Mouse (Mus musculus) ZHBTc4 (cell line): ENCODE measurements around the gene Ptprg.
"Not testable (repeated sequence)": the region's sequence is repeated elsewhere in the genome, so short reads cannot be mapped to it uniquely, and the experiment has no call there.

ENCODE experiments used
- DNase-seq: peaks from one replicate; pipeline ENCODE4 v3.0.0-alpha.2; 2011; ENCODE audit warnings: low read depth, low spot score

Gene Ptprg

DNA sequence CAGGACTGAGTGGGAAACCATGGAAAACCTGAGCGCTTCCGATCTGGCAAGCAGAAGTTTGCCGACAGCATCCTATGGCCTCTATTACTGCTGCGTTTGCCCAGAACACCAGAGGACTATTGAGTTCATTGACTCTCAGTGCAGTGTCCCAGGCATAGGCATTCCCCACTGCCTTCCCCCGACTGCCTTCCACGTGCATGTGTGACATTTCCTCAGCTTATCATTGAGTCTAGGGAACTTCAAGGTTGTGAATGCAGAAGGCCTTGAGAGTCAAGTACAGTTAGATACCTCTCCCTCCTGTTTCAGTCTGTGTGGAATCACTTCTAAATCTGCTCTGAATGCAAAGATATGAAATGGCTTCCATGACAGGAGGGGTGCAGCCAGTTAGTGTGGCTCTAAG, 488.2 kb downstream of the Ptprg start:
- no peak for DNase-seq

DNA sequence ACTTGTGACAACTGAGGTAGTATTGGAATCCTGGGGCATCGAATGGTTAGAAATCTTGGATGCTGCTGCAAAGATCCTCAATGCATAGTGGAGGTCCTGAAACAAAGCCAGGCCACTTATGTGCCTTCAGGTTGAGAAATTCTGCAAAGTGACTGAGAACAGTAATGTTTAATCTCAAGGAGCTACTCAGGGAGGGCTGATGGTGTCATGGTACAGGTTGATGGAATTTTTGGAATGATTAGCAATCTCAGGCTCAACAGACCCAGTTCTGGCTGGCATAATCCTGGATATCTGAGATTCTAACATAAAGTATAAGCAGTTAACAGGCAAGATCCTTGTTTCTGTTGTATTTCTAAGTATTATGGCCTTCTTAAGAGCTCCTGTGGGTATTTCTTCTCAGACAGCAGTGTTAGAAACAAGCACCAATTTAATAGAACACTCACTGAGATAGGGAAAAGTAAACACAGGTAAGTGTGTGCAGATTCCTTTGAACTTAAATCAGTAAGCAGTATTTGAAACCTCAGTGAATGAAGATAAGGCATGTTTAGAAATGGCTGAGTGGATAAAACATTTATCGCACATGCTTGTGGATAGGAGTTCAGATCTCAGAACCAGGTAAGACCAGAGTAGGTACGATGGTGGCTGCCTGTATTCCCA, 493.0 kb downstream of the Ptprg start:
- no peak for DNase-seq

DNA sequence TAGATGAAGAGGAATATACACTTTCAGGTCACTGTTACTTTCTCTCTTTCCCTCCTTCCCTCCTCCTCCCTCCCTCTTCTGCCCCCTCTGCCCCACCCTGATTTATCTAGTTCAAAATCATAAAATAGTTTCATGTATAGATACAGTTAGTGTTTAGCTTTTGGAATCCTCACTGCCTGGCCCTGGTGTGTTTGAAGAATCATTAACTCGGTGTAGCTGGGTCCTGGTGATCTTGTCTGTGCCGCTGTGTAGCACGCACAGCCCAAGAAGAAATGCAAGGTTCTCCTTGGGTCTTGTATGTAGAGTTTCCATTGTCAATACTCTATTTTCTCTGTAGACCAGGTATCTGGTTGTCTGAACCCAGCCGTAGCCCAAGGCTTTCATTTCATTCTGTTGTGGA, 494.3 kb downstream of the Ptprg start:
- DNase-seq: no peak

DNA sequence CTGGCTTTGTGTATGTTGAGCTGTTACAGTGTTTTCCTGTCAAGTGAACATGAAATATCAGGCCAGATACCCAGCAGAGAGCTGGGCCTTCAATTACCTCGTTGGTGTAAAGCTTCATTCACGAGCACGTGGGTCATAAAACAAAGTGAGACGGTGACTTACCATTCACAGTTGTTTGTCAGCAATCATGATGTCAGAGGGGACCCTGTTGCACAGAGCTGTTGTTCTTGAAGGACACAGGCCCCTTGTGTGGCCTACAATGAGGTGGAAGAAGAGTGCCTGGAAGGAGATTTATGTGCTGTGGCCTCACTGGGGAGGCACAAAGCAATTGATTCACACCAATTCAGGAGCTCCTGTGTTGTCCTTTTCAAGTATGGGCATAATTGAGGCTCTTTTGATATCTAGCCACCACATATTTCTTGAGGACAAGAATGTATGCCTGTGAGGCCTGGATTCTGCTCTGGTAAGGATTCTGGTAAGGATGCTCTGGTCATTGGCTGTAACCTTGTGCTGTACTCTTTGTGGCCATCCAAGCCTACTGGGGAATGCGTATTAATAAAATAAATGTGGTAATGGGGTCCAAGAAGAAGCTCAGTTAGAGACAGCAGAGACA, 503.7 kb downstream of the Ptprg start:
- no peak for DNase-seq

DNA sequence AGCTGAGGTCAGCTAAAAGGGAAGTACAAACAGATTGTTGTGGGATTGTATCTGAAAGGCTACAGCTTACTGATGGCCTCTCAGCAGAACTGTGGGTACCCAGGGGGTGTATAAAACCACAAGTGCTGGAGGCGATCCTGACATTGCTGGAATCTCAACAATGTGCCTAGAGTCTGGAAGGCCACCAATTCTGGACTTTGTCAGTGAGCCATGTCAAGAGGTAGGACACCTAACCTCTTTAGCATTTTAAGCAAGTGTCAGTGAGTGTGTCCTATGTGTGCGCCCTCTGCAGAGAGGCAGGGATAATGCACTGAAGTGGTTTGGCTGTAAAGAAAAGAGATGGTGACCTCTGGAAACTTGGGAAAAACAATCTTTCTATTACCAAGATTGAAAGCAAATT, 504.5 kb downstream of the Ptprg start:
- DNase-seq: peak; percentile 40

DNA sequence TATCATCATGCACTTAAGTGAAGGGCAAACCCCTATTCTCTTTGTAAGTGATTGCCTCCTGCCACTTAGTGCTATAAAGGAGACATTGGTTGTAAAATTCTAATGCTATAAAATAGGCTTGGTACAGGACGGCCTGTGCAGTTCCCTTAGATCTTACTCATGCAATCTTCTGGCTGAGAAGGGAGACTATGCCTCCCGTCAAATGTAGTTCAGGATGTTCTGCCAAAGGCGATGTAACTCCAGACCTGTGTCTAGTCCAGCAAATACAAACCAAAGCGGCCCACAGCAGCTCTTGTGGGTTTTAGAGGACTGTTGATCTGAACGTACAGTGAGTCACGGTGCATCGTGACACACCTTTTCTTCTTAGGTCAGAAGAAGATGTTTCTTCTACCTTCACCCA, 505.8 kb downstream of the Ptprg start:
- no peak for DNase-seq

DNA sequence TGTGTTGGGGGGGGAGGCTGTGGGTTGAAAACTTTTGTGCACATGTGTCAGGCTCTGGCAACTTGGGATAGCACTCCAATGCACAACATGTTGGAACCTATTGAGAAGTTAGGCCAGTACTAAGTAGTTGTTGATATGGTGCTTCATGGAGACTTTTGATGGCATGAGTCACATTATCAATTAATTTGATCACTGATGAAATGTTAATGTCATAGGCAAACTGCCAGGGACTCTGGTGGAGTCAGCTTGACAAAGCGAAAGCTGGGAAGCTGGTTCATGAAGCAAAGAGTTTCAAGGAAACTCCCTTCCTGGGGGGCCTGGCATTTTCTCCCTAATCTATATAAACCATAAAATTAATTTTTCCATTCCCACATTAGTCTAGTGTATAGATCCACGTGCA, 508.0 kb downstream of the Ptprg start:
- DNase-seq: not testable (repeated sequence)

DNA sequence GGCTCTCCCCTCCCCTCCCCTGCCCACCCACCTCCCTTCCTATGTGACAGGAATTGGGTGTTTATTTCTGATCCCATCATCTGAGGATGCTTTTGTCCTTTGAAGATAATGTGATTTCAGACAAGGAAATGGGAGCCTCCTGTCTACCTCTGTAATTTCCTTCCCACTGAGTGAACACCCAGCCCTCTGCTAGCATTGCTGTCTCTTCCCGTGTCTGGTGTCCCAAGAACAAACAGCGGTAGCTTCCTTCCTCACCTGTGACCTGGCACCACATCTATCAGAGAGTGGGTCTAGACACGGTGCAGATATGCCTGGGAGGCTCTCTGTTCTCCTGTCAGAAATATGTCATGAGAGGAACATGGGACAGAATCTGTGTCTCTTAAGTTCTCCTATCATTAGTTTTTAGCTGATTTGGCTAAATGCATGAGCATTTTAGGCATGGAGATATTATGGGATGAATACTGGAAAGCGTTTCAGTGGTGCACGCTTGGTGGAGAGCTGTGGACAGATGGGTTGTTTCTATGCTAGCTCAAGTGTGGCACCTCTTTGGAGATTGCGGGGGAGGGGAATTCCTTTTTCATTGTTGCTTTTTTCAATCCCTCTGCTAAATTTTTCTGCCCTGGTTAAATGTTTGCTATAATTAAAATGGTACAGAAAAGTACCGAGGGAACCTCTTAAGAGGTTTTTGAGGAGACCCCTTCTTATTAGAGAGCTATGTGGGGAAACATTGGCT, 509.5 kb downstream of the Ptprg start:
- no peak for DNase-seq

DNA sequence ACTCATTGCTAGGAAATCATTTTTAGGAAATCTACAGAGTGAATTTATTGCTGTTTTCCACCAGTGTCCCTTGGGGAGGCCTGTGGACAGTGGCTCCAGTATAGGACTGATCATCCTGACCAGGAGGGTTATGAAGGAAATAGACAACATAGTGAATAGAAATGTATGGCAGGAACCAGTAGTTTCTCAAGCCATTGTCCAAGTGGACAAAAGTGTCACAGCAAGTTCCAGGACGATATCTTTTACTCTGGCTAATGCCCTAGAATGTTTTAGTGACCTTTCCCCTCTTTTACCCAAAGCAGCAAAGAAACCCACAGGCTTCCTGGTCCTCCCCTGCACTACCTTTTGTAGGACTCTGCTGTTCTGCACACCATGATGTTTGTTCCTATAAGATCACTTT, 511.7 kb downstream of the Ptprg start:
- DNase-seq: no peak

DNA sequence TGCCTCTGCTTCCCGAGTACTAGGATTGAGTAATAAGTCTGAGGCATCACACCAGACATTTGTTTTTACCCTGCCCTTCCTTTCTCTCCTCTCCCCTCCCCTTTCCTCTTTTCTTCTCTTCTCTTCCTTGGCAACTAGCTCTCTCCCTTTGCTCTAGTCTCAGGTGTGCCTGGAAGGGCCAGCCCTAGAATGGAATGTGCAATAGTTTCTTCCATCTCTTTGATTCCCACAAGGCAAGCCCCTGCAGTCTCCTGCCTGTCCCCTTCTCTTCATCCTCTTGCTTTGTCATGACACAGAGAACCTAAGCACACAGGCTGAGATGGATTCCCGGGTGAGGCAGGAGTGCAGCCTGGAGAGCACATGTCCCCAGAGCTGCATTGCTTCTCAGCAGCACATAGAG, 512.4 kb downstream of the Ptprg start:
- no peak for DNase-seq

DNA sequence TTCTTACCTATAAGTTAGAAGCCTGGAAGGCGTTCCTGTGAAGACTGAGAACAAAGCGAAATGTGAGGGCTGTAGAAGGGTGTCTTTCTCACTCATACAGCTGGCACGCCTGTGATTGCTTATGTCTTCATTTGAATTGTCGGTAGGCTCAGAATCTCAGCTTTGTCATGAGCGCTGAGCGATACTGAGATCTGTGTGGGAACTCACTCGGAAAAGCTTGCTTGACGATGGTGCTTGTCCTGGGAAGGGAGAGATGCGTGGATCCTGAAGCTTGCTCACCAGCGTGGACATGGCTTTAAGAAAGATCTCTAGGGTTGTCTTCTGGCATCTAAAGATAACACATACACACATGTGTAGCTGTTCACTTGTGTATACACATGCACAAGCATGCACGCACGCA, 516.4 kb downstream of the Ptprg start:
- DNase-seq: no peak

DNA sequence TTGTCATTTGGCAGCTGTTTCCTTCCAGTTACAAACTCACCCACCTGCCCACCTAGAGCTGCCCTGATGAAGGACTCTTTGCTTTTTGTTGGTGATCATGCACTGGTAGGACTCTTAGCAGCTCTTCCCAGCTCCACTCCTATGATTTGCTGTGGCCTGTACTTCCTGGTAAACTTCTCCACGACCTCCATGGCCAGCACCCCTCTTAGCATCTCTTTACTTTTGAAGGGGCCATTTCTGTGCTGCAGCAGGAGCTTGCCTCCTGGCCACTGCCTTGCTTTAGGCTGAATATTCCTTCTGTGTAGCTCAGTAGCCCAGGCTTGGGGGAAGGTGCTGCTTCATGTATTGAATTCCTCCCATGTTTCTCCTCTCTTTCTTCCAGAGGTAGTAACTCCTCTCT, 517.0 kb downstream of the Ptprg start:
- no peak for DNase-seq

DNA sequence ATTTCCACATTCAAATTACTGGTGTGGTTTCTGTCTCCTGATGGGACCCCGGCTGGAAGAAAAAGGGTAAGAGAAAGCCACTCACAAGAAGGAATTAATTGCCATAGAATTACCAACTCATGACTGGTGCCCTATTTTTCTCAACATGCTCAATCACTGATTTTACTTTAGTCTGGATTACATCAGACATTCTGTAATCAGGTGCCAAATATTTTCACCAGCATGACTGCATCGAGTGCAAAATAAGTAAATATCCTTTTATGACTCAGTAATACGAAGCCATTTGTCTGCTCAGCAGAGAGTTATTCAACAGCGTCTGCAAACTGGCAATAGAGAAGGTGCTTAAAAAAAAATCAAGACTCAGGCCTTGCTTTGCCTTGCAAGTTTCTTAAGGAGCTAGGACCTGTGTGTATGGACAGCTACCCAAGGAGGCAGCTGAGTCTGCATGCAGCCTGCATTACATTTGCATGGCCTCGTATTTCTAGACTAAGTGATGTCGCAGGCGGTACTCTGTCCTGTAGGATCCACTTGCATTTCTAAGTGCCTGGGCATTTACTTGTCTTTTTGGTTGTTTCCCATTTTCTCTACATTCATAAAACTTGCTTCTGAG, 517.6 kb downstream of the Ptprg start:
- no peak for DNase-seq

DNA sequence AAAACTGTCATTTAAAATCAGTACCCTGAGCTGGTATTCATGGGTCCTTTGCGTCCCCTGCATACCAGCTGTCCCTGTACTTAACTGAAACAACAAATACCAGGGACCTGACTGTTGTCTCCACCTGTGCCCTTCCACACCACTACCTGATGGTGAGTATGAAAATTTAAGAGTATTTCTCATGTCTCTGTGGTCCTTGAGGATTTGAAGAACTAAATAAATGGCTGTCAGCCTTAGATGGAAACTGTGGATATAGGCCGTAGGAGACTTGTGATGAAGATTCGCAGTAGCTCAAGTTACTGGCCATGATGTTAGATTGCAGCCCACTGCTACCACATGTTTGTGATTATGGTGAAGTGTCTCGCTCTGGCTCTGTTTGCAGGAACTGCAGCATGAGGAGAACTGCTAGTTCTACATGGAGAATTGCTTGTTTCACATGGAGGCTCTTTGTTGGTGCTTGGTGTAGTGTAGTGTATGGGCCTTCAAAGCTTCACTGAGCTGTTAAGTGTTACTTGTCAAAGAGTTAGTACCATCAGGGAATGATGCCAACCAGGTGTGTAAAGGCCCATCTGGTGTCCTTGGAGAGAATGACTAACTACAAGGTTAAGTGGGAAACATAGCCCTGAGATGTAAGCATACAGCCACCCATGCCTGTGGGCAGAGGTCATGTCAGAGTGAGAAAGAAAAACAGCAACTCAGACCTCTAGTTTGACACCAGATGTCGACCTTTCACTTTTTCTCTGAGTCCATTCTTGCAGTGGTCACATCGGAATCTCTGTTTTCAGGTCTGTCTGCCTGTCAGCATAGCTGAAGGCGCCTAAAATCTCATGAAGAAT, 518.9 kb downstream of the Ptprg start:
- DNase-seq: no peak

DNA sequence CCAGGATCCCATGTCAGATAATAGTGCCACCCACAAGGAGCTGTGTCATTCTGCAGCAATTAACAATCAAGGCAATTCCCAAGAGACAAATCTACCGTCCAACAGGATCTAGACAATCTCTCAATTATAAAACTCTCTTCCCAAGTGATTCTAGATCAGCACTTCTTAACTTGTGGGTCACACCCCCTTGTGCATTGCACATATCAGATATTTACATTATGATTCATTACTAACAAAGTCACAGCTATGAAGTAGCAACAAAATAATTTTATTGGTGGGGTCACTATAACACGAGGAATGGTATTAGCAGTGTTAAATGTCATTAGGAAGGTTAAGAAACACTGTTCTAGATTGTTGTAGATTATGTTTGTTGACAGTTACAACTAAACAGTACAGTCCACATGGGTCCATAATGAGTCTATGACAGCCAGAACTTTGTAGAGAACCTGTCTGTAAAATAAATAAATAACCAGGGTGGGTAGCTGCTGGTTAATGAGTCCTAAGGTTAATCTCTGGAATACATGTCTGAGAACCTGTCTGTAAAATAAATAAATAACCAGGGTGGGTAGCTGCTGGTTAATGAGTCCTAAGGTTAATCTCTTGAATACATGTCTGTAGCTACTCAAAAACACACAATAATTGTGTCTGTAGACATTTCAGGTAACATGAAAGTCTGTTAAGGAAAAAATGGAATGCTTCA, 520.2 kb downstream of the Ptprg start:
- no peak for DNase-seq

DNA sequence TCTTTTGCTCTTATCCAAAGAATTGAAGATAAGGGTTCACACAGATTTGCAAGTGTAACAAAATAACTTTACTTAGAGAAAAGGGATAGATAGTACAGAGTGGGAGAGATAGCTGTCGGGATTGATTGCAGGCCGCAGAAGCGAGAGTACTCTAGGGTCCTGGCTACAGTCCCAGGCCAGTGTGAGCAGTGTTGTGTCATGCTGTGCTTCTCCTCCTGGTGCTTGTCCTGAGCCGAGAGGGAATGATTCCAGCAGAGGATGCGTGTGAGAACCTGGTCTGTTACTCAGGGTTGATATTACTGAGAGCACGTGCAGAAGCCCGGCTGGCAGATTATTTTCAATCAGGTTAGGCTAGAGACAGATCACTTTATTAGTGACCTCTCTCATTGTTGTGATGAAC, 523.9 kb downstream of the Ptprg start:
- no peak for DNase-seq

DNA sequence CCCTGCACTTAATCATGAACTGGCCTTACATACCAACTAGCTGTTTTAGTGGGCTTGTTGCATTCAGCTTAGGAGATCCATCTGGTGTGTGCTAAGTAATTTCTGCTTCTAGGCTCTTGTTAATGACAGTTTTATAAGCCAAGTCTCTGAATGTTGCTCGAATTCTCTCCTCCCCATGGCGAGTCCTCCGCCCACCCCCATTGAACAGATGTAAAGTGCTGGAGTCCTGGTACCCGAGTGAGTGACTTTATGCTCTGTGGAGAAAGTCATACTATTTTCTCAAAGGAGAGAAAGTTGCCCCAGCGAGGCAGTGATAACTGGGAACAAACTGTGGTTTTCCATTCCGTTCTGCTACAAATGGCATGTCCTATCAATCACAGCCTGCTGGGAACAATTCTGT, 525.9 kb downstream of the Ptprg start:
- DNase-seq: no peak

DNA sequence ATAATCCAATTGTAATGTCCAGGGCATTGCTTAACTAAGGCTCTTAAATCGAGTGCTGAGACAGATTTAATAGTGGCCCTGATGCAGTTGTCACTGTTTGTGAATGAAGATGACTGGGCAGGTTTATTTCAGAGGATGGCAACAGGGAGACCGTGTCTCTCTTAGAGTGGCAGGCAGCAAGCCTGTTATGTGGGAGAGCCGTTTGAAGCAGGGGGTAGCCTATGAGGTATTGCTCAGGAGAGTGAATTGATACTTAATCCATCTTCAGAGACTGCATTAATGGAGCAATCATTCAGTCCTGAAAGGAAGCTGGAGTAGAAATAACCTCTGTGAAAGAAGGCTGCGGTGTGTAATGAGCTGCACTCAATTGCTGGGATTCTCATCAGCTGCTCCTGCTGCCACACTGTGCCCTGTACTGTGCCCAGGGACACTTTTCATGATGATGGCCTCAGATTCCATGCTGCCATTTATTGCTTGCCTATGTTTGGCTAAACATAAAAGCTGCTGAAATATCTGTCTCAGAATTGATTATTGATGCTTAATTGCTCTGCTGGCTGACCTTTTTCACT, 526.6 kb downstream of the Ptprg start:
- no peak for DNase-seq

DNA sequence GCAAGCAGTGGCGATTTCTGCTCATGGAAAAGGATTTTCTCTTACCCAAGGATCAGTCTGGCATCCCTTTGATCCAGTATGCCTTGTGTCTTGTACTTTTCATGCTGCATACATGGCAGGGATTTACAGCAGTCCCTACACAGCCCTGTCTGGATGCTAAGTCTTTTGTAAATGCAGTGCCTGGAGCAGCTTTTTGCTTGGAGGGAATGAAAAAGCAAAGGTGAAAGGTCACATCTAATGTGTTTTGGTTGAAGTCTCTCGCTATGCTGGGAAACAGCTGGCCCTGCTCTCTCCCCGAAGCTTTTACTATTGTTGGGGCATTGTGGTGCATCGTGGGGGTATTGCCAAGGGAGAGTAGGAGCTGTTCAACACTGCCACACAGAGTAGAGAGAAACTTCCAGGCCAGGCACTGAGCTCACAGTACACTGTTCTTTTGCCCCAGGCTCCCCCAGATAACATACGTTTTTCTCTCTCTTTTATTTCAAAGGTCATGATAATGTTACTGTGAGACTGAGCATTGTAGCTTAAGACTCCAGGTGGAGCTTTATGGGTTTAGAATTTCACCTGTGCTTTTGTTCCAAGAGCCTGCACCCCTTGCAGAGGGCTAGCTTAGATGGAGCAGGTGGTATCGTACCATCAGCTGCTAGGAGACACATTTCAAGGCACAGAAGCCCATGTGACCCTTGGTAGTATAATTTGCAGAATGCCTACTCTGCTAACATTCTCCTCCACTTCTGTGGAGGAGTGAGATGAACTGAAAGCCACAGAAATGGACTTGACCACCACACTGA, 529.0 kb downstream of the Ptprg start:
- no peak for DNase-seq

DNA sequence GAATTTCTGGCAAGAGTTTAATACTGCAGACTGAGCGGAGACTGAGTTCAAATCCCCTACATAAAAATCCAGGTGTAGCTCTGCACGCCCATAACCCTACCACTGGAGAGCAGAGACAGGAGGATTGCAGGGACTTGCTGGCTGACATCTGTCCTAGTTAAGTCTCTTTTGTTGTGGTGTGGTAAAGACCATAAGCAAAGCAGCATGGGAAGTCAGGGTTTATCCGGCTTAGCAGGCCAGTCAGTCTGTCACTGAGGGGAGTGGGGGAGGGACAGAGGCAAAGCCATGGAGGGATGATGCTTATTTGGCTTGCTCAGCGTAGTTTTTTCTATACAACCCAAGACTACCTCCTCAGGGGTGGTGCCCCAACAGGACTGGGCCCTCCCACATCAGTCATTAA, 530.7 kb downstream of the Ptprg start:
- no peak for DNase-seq
